In the genomic region with DNA sequence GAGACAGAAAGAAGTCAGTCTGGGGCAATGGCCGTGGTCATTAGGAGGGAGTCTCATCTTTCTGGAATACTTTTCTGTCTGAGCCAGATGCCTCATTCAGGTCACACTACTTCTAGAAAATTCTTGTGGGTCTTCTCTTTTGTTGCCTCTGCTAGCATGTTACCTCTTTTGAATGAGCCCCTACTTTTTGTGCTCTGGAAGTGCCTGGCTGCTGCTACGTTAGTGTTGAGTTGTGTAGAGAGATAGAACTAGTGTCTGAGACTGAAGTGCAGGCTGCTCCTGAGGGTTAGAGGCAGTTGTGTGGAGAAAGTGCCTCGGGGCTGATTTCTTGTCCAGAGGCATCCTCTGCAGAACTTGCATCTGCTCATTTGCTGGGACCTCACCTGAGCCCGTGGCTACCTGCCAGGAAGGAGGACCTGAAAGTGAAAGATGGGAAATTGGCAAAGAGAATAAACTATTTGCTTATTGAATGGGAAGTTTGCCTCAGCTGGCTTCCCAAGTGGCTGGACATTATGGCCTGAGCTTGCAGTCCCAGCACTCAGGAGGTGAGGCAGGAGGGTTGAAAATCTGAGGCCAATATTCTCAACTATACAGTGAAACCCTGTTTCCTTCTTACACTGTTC, we compare ENCODE assay signal across 27 mouse cellular contexts. TPM values are rescaled to one million over a fixed set of nuclear protein-coding genes. Genes with fewer than 3 reads are reported as not detected.
DNase-seq lines count a peak whose midpoint lies in the region; ATAC-seq and TF ChIP-seq lines count a peak whose summit lies in the region.
"Had no signal": no experiment of that assay in that cellular context is flagged by ENCODE, and none has a peak within 500 bp of the region (broad histone marks: within the 10 kb centered on the region; RNA-seq: fewer than 3 reads in every experiment).

No protein-coding gene starts in this region.

- H3K4me2 ChIP-seq in heart, embryonic 11.5 days = no peak overlapping the region
- H3K4me2 ChIP-seq in liver, embryonic 14.5 days (ENCODE audit: low read depth) = no peak overlapping the region
- no peak overlapping the region for H3K4me2 ChIP-seq in liver, embryonic 11.5 days
- H3K4me2 ChIP-seq: forebrain, embryonic 13.5 days; heart, embryonic 12.5 days; hindbrain, embryonic 12.5 days had no signal

- no peak for TF ChIP-seq CTCF in liver, embryonic 14.5 days (IDR thresholded peaks at IDR 0.05; ENCODE audit: low read depth)

- peak; percentile 26 to 80 for DNase-seq in adrenal gland, adult (ENCODE audit: inconsistent age in 2 of 2, low spot score in 1 of 2)
- no peak for DNase-seq in adrenal gland, postnatal 10 days
- no peak for DNase-seq in heart, adult 18-20 months
- DNase-seq in liver, embryonic 14.5 days (ENCODE audit: low read depth in 3 of 3, low spot score in 3 of 3) = no peak
- DNase-seq in liver, embryonic 11.5 days (ENCODE audit: low spot score) = no peak
- no peak for DNase-seq in layer of hippocampus, adult 11-12 months (ENCODE audit: low spot score)
- DNase-seq: adrenal gland, adult 2 months; adrenal gland, postnatal 36 days; cerebellum, adult 11 months; cerebellum, adult 8-10 months; cerebellum, postnatal 25 days; forebrain, postnatal 0 days; gastrocnemius, postnatal 36 days; heart, adult 2 months; kidney, adult 11 months had no signal

- 65% methylated on average over 4 of the region's 4 CpGs for WGBS in heart, embryonic 11.5 days (ENCODE audit: insufficient replicate concordance)
- 54% methylated on average over 4 of the region's 4 CpGs for WGBS in liver, embryonic 14.5 days (ENCODE audit: insufficient replicate concordance)
- 60% methylated on average over 4 of the region's 4 CpGs for WGBS in liver, embryonic 11.5 days

- H3K27ac ChIP-seq in heart, embryonic 11.5 days (ENCODE audit: low read depth, low read length) = no peak overlapping the region
- H3K27ac ChIP-seq in liver, embryonic 14.5 days = no peak overlapping the region
- no peak overlapping the region for H3K27ac ChIP-seq in liver, embryonic 11.5 days (ENCODE audit: low read depth, low read length)
- H3K27ac ChIP-seq: forebrain, embryonic 13.5 days; heart, adult 2 months; hindbrain, embryonic 12.5 days; hindbrain, postnatal 0 days had no signal

- H3K9me3 ChIP-seq in heart, embryonic 11.5 days (replicated peaks; ENCODE audit: control insufficient read depth, low read length) = no peaks in the 10 kb centered on the region
- no peaks in the 10 kb centered on the region for H3K9me3 ChIP-seq in liver, embryonic 14.5 days (ENCODE audit: control insufficient read depth, low read length)
- no peaks in the 10 kb centered on the region for H3K9me3 ChIP-seq in liver, embryonic 11.5 days (ENCODE audit: control insufficient read depth, low read length)
- H3K9me3 ChIP-seq: forebrain, embryonic 13.5 days; heart, embryonic 12.5 days; hindbrain, embryonic 12.5 days had no signal

- peak overlapping the region; percentile 46; the same call in 1 of the 2 replicates for H3K9ac ChIP-seq in heart, embryonic 11.5 days (ENCODE audit: low read depth, low read length)
- peak overlapping the region; percentile 18; the same call in 1 of the 2 replicates for H3K9ac ChIP-seq in liver, embryonic 14.5 days (replicated peaks)
- no peak overlapping the region for H3K9ac ChIP-seq in liver, embryonic 11.5 days (ENCODE audit: low read depth, low read length)
- H3K9ac ChIP-seq: forebrain, embryonic 13.5 days; forebrain, postnatal 0 days; heart, embryonic 12.5 days; hindbrain, embryonic 12.5 days had no signal

- no peak for TF ChIP-seq EP300 in liver, embryonic 14.5 days (IDR thresholded peaks at IDR 0.05; ENCODE audit: low read depth)

- H3K36me3 ChIP-seq in heart, embryonic 11.5 days (ENCODE audit: control insufficient read depth, insufficient read depth, low read length) = no peaks in the 10 kb centered on the region
- H3K36me3 ChIP-seq in liver, embryonic 14.5 days (replicated peaks; ENCODE audit: control insufficient read depth, insufficient read depth, low read depth) = no peaks in the 10 kb centered on the region; the same call in 1 of the 2 replicates
- H3K36me3 ChIP-seq in liver, embryonic 11.5 days (ENCODE audit: control insufficient read depth, insufficient read depth, low read length) = no peaks in the 10 kb centered on the region
- H3K36me3 ChIP-seq: heart, embryonic 12.5 days; hindbrain, embryonic 12.5 days had no signal

- no peak overlapping the region for H3K4me3 ChIP-seq in heart, embryonic 11.5 days (ENCODE audit: low read depth, low read length)
- no peak overlapping the region for H3K4me3 ChIP-seq in liver, embryonic 14.5 days (ENCODE audit: insufficient read depth in 1 of 2, low read depth in 2 of 2, low read length in 2 of 2)
- H3K4me3 ChIP-seq in liver, embryonic 11.5 days (ENCODE audit: low read depth, low read length) = no peak overlapping the region
- H3K4me3 ChIP-seq: forebrain, embryonic 13.5 days; heart, adult 2 months; heart, embryonic 12.5 days; hindbrain, embryonic 12.5 days had no signal

- H3K4me1 ChIP-seq in heart, embryonic 11.5 days (ENCODE audit: control insufficient read depth, insufficient read depth, low read length) = peaks cover 14% of the 10 kb centered on the region
- peaks cover 11 to 18% of the 10 kb centered on the region in 2 experiments for H3K4me1 ChIP-seq in liver, embryonic 14.5 days (replicated peaks; ENCODE audit: control insufficient read depth in 2 of 2, insufficient read depth in 2 of 2, low read length in 1 of 2)
- peaks cover 12% of the 10 kb centered on the region; the same call in 1 of the 2 replicates for H3K4me1 ChIP-seq in liver, embryonic 11.5 days (replicated peaks; ENCODE audit: control insufficient read depth, insufficient read depth, low read length)

- no peaks in the 10 kb centered on the region for H3K27me3 ChIP-seq in heart, embryonic 11.5 days (ENCODE audit: control insufficient read depth, insufficient read depth, low read length)
- no peaks in the 10 kb centered on the region; the same call in none of the 2 replicates for H3K27me3 ChIP-seq in liver, embryonic 14.5 days (ENCODE audit: control insufficient read depth, insufficient read depth, low read length)
- 0 out of 2 replicates have a peak, but pooled peaks cover 3% of the 10 kb centered on the region for H3K27me3 ChIP-seq in liver, embryonic 11.5 days (replicated peaks; ENCODE audit: control insufficient read depth, insufficient read depth, low read length)
- H3K27me3 ChIP-seq: Patski had no signal

- ATAC-seq in heart, embryonic 11.5 days (replicated peaks; ENCODE audit: insufficient number of reproducible peaks, low FRiP score, low TSS enrichment) = no peak
- no peak for ATAC-seq in liver, embryonic 14.5 days (ENCODE audit: insufficient read depth)
- ATAC-seq in liver, embryonic 11.5 days (replicated peaks; ENCODE audit: low FRiP score) = no peak
- ATAC-seq: activated CD4-positive, CD25-positive, alpha-beta regulatory T cell, adult 4 months; forebrain, embryonic 13.5 days; forebrain, postnatal 0 days; hindbrain, postnatal 0 days; Patski had no signal

RNA-seq across cellular contexts. Expression of a gene that starts 3.1 kb away (rescaled TPM):
- 100 to 1,000 TPM; 330 to 427 TPM for total RNA-seq in adrenal gland, postnatal 10 days (2021)
- polyA plus RNA-seq in heart, embryonic 11.5 days (2014; fragmentation: Nextera tagmentation; extraction: Ambion mirVana) = 12.8 and 13.9 TPM in 2 replicates
- total RNA-seq in heart, adult 18-20 months (2021) = 10 to 100 TPM; 44.9 to 96.4 TPM
- polyA plus RNA-seq in liver, embryonic 14.5 days (2012; rRNA removed) = 14.7 and 16.4 TPM in 2 replicates
- 25.6 and 29.1 TPM in 2 replicates for polyA plus RNA-seq in liver, embryonic 14.5 days (2014; fragmentation: Nextera tagmentation; extraction: Ambion mirVana)
- 18.6 and 21.0 TPM in 2 replicates for polyA plus RNA-seq in liver, embryonic 11.5 days (2014; fragmentation: Nextera tagmentation; extraction: Ambion mirVana)

RNA-seq across cellular contexts. Expression of a gene that starts 15.0 kb away (rescaled TPM):
- total RNA-seq in adrenal gland, postnatal 10 days (2021) = 10 to 100 TPM in 1 of 2 experiments, 1 to 10 TPM in 1; 9.4 to 16.1 TPM
- not detected in 2 replicates for polyA plus RNA-seq in heart, embryonic 11.5 days (2014; fragmentation: Nextera tagmentation; extraction: Ambion mirVana)
- total RNA-seq in heart, adult 18-20 months (2021) = 1 to 10 TPM in 1 of 2 experiments, not detected in 1; 1.2 TPM
- polyA plus RNA-seq in liver, embryonic 14.5 days (2012; rRNA removed) = 0.03 TPM in 1 of 2 replicates, not detected in the other
- polyA plus RNA-seq in liver, embryonic 14.5 days (2014; fragmentation: Nextera tagmentation; extraction: Ambion mirVana) = 0.08 and 0.15 TPM in 2 replicates
- polyA plus RNA-seq in liver, embryonic 11.5 days (2014; fragmentation: Nextera tagmentation; extraction: Ambion mirVana) = 0.14 TPM in 1 of 2 replicates, not detected in the other
- total RNA-seq: forebrain, postnatal 0 days; gastrocnemius, adult 18-20 months; gastrocnemius, postnatal 36 days; heart, adult 2 months; hindbrain, postnatal 0 days; MEL had no signal
- polyA plus RNA-seq: activated CD4-positive, CD25-positive, alpha-beta regulatory T cell, adult 4 months; C2C12; embryonic facial prominence, embryonic 14.5 days; forebrain, embryonic 13.5 days; forebrain, postnatal 0 days; heart, embryonic 12.5 days; hindbrain, embryonic 12.5 days; intestine, embryonic 14.5 days had no signal

RNA-seq across cellular contexts. Expression of a gene that starts 36.1 kb away (rescaled TPM):
- 10 to 100 TPM; 18.8 to 22.7 TPM for total RNA-seq in adrenal gland, postnatal 10 days (2021)
- polyA plus RNA-seq in heart, embryonic 11.5 days (2014; fragmentation: Nextera tagmentation; extraction: Ambion mirVana) = 0.72 and 1.3 TPM in 2 replicates
- 1 to 10 TPM; 4.2 to 7.2 TPM for total RNA-seq in heart, adult 18-20 months (2021)
- polyA plus RNA-seq in liver, embryonic 14.5 days (2012; rRNA removed) = 0.06 and 0.15 TPM in 2 replicates
- 0.06 and 0.14 TPM in 2 replicates for polyA plus RNA-seq in liver, embryonic 14.5 days (2014; fragmentation: Nextera tagmentation; extraction: Ambion mirVana)
- 0.26 and 0.27 TPM in 2 replicates for polyA plus RNA-seq in liver, embryonic 11.5 days (2014; fragmentation: Nextera tagmentation; extraction: Ambion mirVana)
- total RNA-seq: MEL had no signal

Comparison
In these comparisons a context has a peak if more than half of its experiments do, and no peak if none do; other contexts are left out.
1. DNase-seq: peak in adrenal gland, adult (2 of 2); none in adrenal gland, postnatal 10 days (single experiment), heart, adult 18-20 months (0 of 2), liver, embryonic 14.5 days (0 of 3), liver, embryonic 11.5 days (single experiment) and layer of hippocampus, adult 11-12 months (single experiment).